Comparison of ENCODE assay signal across 23 mouse cellular contexts in the genomic region with DNA sequence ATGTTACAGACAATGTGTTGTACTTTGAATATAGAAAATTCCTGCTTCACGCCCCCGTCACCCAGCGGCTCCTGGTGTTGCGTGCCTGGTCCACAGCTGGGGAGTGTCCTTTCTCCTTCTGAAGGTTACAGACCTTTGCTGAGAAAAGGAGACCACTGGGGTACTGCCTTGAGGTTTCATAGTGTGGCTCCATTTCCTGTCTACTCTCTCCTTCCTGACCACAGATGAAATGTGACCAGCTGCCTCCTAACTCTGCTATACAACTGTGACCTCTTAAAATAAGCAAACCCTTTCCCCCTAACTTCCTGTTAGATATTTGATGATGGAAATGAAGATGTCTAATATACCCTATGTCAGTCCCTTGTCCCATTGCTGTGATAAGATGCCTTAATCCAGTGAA.
"Had no signal": no experiment of that assay in that cellular context is flagged by ENCODE, and none has a peak within 500 bp of the region (broad histone marks: within the 10 kb centered on the region; RNA-seq: fewer than 3 reads in every experiment).

No protein-coding gene starts in this region.

- H3K9me3 ChIP-seq: heart, embryonic 13.5 days; heart, embryonic 15.5 days; intestine, embryonic 15.5 days; limb, embryonic 13.5 days; limb, embryonic 15.5 days had no signal

- H3K4me2 ChIP-seq: heart, embryonic 11.5 days; heart, embryonic 13.5 days; heart, embryonic 15.5 days; hindbrain, embryonic 14.5 days; intestine, embryonic 15.5 days; limb, embryonic 13.5 days; limb, embryonic 15.5 days; liver, embryonic 11.5 days had no signal

- H3K27me3 ChIP-seq: heart, embryonic 13.5 days; heart, embryonic 15.5 days; intestine, embryonic 15.5 days had no signal

- H3K27ac ChIP-seq: heart, adult 2 months; heart, embryonic 13.5 days; heart, embryonic 15.5 days; hindbrain, embryonic 14.5 days; intestine, embryonic 15.5 days; layer of hippocampus, adult 2 months; left cerebral cortex, adult 2 months; limb, embryonic 13.5 days; limb, embryonic 15.5 days had no signal

- ATAC-seq: forebrain, postnatal 0 days; hindbrain, embryonic 16.5 days; inflammation-experienced regulatory T-cells, adult 6 months; intestine, embryonic 15.5 days; intestine, postnatal 0 days had no signal

- H3K4me1 ChIP-seq: heart, embryonic 13.5 days; heart, embryonic 15.5 days; intestine, embryonic 15.5 days; limb, embryonic 13.5 days had no signal

- H3K36me3 ChIP-seq: heart, embryonic 13.5 days; heart, embryonic 15.5 days; intestine, embryonic 15.5 days; limb, embryonic 13.5 days; limb, embryonic 15.5 days had no signal

- DNase-seq: forebrain, postnatal 0 days; gastrocnemius, postnatal 14 days; gastrocnemius, postnatal 36 days; heart, adult 2 months; heart, postnatal 4 days; kidney, adult 18-20 months; kidney, adult 8-10 months; kidney, postnatal 10 days; kidney, postnatal 25 days; kidney, postnatal 4 days had no signal

- H3K4me3 ChIP-seq: heart, adult 2 months; heart, embryonic 13.5 days; heart, embryonic 15.5 days; intestine, embryonic 15.5 days; layer of hippocampus, adult 2 months; left cerebral cortex, adult 2 months; limb, embryonic 13.5 days; limb, embryonic 15.5 days had no signal

- H3K9ac ChIP-seq: forebrain, postnatal 0 days; heart, embryonic 13.5 days; heart, embryonic 15.5 days; hindbrain, embryonic 14.5 days; intestine, embryonic 15.5 days; limb, embryonic 13.5 days; limb, embryonic 15.5 days had no signal
